Mouse (Mus musculus): ENCODE measurements around the gene Phkg1. TPM values are rescaled to one million over a fixed set of nuclear protein-coding genes. Genes with fewer than 3 reads are reported as not detected.

Gene Phkg1
- total RNA-seq, 1 experiment, result 6.4 TPM

GRCm38 (mm10) chr5:129855163-129855562 lies 43.2 kb downstream of the Phkg1 start:
- Histone ChIP-seq H3K27ac (ENCODE audit: insufficient read depth, low read depth, low read length, poor library complexity, severe bottlenecking) (no peak overlapping the region), H3K9me3 (ENCODE audit: control insufficient read depth, insufficient read depth, low read depth, low read length) (no peaks in the 10 kb centered on the region), H3K4me3 (ENCODE audit: insufficient read depth in 1 of 2, low read depth in 1 of 2, low read length in 2 of 2, poor library complexity in 1 of 2, severe bottlenecking in 1 of 2) (no peak overlapping the region), H3K36me3 (ENCODE audit: control insufficient read depth, insufficient read depth, low read length, poor library complexity, severe bottlenecking) (peaks cover 29% of the 10 kb centered on the region), H3K4me1 (ENCODE audit: control insufficient read depth in 2 of 2, insufficient read depth in 2 of 2, low read length in 2 of 2, poor library complexity in 1 of 2) (0 out of 4 replicates have a peak, but pooled peaks cover 0 to 5% of the 10 kb centered on the region in 2 experiments), H3K9ac (ENCODE audit: insufficient read depth, low read depth, low read length, poor library complexity, severe bottlenecking) (no peak overlapping the region)
- in situ Hi-C loops (cut with MboI; ENCODE audit: low sequenced_read_pairs in 2 of 2, unreplicated experiment in 2 of 2), result no loop called here
- TF ChIP-seq MAFK (IDR thresholded peaks at IDR 0.05; ENCODE audit: insufficient read depth, low read depth, low read length), result no peak
- TF ChIP-seq HCFC1 (IDR thresholded peaks at IDR 0.05; ENCODE audit: borderline replicate concordance, insufficient read depth, low read length), result no peak
- TF ChIP-seq CHD2 (IDR thresholded peaks at IDR 0.05; ENCODE audit: low read depth, low read length), result no peak
- no peak for TF ChIP-seq ZNF384 (IDR thresholded peaks at IDR 0.05; ENCODE audit: low read depth, low read length)
- no peak for TF ChIP-seq ZC3H11A (IDR thresholded peaks at IDR 0.05; ENCODE audit: borderline replicate concordance, low read depth, low read length)
- no peak for DNase-seq (ENCODE audit: low read depth, low spot score)

- H3K9me3 ChIP-seq (ENCODE audit: control insufficient read depth, insufficient read depth, low read depth, low read length), result no peaks in the 10 kb centered on the region
- DNase-seq (ENCODE audit: low read depth, low spot score), result no peak
- TF ChIP-seq ZC3H11A (IDR thresholded peaks at IDR 0.05; ENCODE audit: borderline replicate concordance, low read depth, low read length) (no peak), ZNF384 (IDR thresholded peaks at IDR 0.05; ENCODE audit: low read depth, low read length) (no peak), MAFK (IDR thresholded peaks at IDR 0.05; ENCODE audit: insufficient read depth, low read depth, low read length) (no peak), CHD2 (IDR thresholded peaks at IDR 0.05; ENCODE audit: low read depth, low read length) (no peak), HCFC1 (IDR thresholded peaks at IDR 0.05; ENCODE audit: borderline replicate concordance, insufficient read depth, low read length) (no peak)
- H3K4me3 ChIP-seq (ENCODE audit: insufficient read depth in 1 of 2, low read depth in 1 of 2, low read length in 2 of 2, poor library complexity in 1 of 2, severe bottlenecking in 1 of 2), result peak overlapping the region; percentile 64 to 77
- H3K4me1 ChIP-seq (ENCODE audit: control insufficient read depth in 2 of 2, insufficient read depth in 2 of 2, low read length in 2 of 2, poor library complexity in 1 of 2), result peaks cover 0 to 2% of the 10 kb centered on the region in 2 experiments; a peak in 2 of 4 replicates
- peak overlapping the region; percentile 85 for H3K9ac ChIP-seq (ENCODE audit: insufficient read depth, low read depth, low read length, poor library complexity, severe bottlenecking)
- peaks cover 14% of the 10 kb centered on the region for H3K36me3 ChIP-seq (ENCODE audit: control insufficient read depth, insufficient read depth, low read length, poor library complexity, severe bottlenecking)
- in situ Hi-C loops (cut with MboI; ENCODE audit: low sequenced_read_pairs in 2 of 2, unreplicated experiment in 2 of 2), result no loop called here
- peak overlapping the region; percentile 68; the same call in 1 of the 2 replicates for H3K27ac ChIP-seq (ENCODE audit: insufficient read depth, low read depth, low read length, poor library complexity, severe bottlenecking)
These were observed 50.9 kb downstream of the Phkg1 start for GRCm38 (mm10) chr5:129847558-129847820.

GRCm38 (mm10) chr5:129846752-129847557 lies 51.4 kb downstream of the Phkg1 start, which contains the start of gene Sumf2:
TSS of gene Sumf2 (plus strand) at chr5:129846986.
- peaks cover 13% of the 10 kb centered on the region for H3K36me3 ChIP-seq (ENCODE audit: control insufficient read depth, insufficient read depth, low read length, poor library complexity, severe bottlenecking)
- in situ Hi-C loops (cut with MboI; ENCODE audit: low sequenced_read_pairs in 2 of 2, unreplicated experiment in 2 of 2), result no loop called here
- H3K27ac ChIP-seq (ENCODE audit: insufficient read depth, low read depth, low read length, poor library complexity, severe bottlenecking), result peak within 1 kb of the TSS; percentile 68; the same call in 1 of the 2 replicates
- peaks cover 0 to 2% of the 10 kb centered on the region in 2 experiments; a peak in 2 of 4 replicates for H3K4me1 ChIP-seq (ENCODE audit: control insufficient read depth in 2 of 2, insufficient read depth in 2 of 2, low read length in 2 of 2, poor library complexity in 1 of 2)
- H3K9ac ChIP-seq (ENCODE audit: insufficient read depth, low read depth, low read length, poor library complexity, severe bottlenecking), result peak within 1 kb of the TSS; percentile 85
- DNase-seq (ENCODE audit: low read depth, low spot score), result peak; percentile 95
- H3K4me3 ChIP-seq (ENCODE audit: insufficient read depth in 1 of 2, low read depth in 1 of 2, low read length in 2 of 2, poor library complexity in 1 of 2, severe bottlenecking in 1 of 2), result peak within 1 kb of the TSS; percentile 64 to 77
- H3K9me3 ChIP-seq (ENCODE audit: control insufficient read depth, insufficient read depth, low read depth, low read length), result no peaks in the 10 kb centered on the region
- TF ChIP-seq CHD2 (IDR thresholded peaks at IDR 0.05; ENCODE audit: low read depth, low read length) (no peak), HCFC1 (IDR thresholded peaks at IDR 0.05; ENCODE audit: borderline replicate concordance, insufficient read depth, low read length) (no peak), ZC3H11A (IDR thresholded peaks at IDR 0.05; ENCODE audit: borderline replicate concordance, low read depth, low read length) (no peak), ZNF384 (IDR thresholded peaks at IDR 0.05; ENCODE audit: low read depth, low read length) (no peak)

GRCm38 (mm10) chr5:129844848-129845247 lies 53.5 kb downstream of the Phkg1 start:
- no peak for DNase-seq (ENCODE audit: low read depth, low spot score)
- Histone ChIP-seq H3K27ac (ENCODE audit: insufficient read depth, low read depth, low read length, poor library complexity, severe bottlenecking) (no peak overlapping the region), H3K4me1 (ENCODE audit: control insufficient read depth in 2 of 2, insufficient read depth in 2 of 2, low read length in 2 of 2, poor library complexity in 1 of 2) (peaks cover 0 to 2% of the 10 kb centered on the region in 2 experiments; a peak in 2 of 4 replicates), H3K4me3 (ENCODE audit: insufficient read depth in 1 of 2, low read depth in 1 of 2, low read length in 2 of 2, poor library complexity in 1 of 2, severe bottlenecking in 1 of 2) (no peak overlapping the region), H3K9ac (ENCODE audit: insufficient read depth, low read depth, low read length, poor library complexity, severe bottlenecking) (no peak overlapping the region), H3K9me3 (ENCODE audit: control insufficient read depth, insufficient read depth, low read depth, low read length) (no peaks in the 10 kb centered on the region), H3K36me3 (ENCODE audit: control insufficient read depth, insufficient read depth, low read length, poor library complexity, severe bottlenecking) (peaks cover 13% of the 10 kb centered on the region)
- in situ Hi-C loops (cut with MboI; ENCODE audit: low sequenced_read_pairs in 2 of 2, unreplicated experiment in 2 of 2), result no loop called here
- TF ChIP-seq MAFK (IDR thresholded peaks at IDR 0.05; ENCODE audit: insufficient read depth, low read depth, low read length) (no peak), HCFC1 (IDR thresholded peaks at IDR 0.05; ENCODE audit: borderline replicate concordance, insufficient read depth, low read length) (no peak), CHD2 (IDR thresholded peaks at IDR 0.05; ENCODE audit: low read depth, low read length) (no peak), ZC3H11A (IDR thresholded peaks at IDR 0.05; ENCODE audit: borderline replicate concordance, low read depth, low read length) (no peak), ZNF384 (IDR thresholded peaks at IDR 0.05; ENCODE audit: low read depth, low read length) (no peak)

Other genes starting within 250 kb of the Phkg1 start
- 1.2 and 1.6 TPM in 2 replicates for gene Zfp11, start 228.4 kb downstream of the Phkg1 start, total RNA-seq (2012; rRNA removed)
- 0.27 and 0.69 TPM in 2 replicates for gene Sept14, start 190.0 kb downstream of the Phkg1 start, total RNA-seq (2012; rRNA removed)
- gene Mrps17, start 183.1 kb downstream of the Phkg1 start, total RNA-seq (2012; rRNA removed), result 142 and 147 TPM in 2 replicates
- 25.1 and 32.3 TPM in 2 replicates for gene Nipsnap2, start 173.5 kb downstream of the Phkg1 start, total RNA-seq (2012; rRNA removed)
- gene Psph, start 111.1 kb downstream of the Phkg1 start, total RNA-seq (2012; rRNA removed), result 54.9 and 83.0 TPM in 2 replicates
- gene Sumf2, start 51.6 kb downstream of the Phkg1 start, total RNA-seq (2012; rRNA removed), result 156 and 213 TPM in 2 replicates
- 738 and 874 TPM in 2 replicates for gene Chchd2, start 11.1 kb downstream of the Phkg1 start, total RNA-seq (2012; rRNA removed)
- 15.7 and 16.6 TPM in 2 replicates for gene Zbed5, start 2.8 kb downstream of the Phkg1 start, total RNA-seq (2012; rRNA removed)
- 1.1 and 2.9 TPM in 2 replicates for gene Nupr1l, start 10.0 kb upstream of the Phkg1 start, total RNA-seq (2012; rRNA removed)
- 48.1 and 58.9 TPM in 2 replicates for gene Vkorc1l1, start 43.4 kb upstream of the Phkg1 start, total RNA-seq (2012; rRNA removed)
- 29.0 and 53.5 TPM in 2 replicates for gene Gusb, start 104.5 kb upstream of the Phkg1 start, total RNA-seq (2012; rRNA removed)
- 27.2 and 31.8 TPM in 2 replicates for gene Asl, start 130.7 kb upstream of the Phkg1 start, total RNA-seq (2012; rRNA removed)
- gene Crcp, start 130.7 kb upstream of the Phkg1 start, total RNA-seq (2012; rRNA removed), result 21.1 and 30.8 TPM in 2 replicates
- 51.4 and 59.9 TPM in 2 replicates for gene Tpst1, start 174.8 kb upstream of the Phkg1 start, total RNA-seq (2012; rRNA removed)
- 1.0 and 1.2 TPM in 2 replicates for gene Kctd7, start 246.3 kb upstream of the Phkg1 start, total RNA-seq (2012; rRNA removed)

All from ES-E14 (cell line).